Mouse (Mus musculus): ENCODE results near the gene Atp6v1b1. TPM values are rescaled to one million over a fixed set of nuclear protein-coding genes. Genes with fewer than 3 reads are reported as not detected.

Atp6v1b1 gene
- polyA plus RNA-seq (2012; rRNA removed): 0.06 and 0.11 TPM in 2 replicates

- DNase-seq (ENCODE audit: extremely low spot score in 1 of 2, low spot score in 1 of 2): no peak
Measured at GRCm38 (mm10) chr6:83742761-83743160, at the start of gene Atp6v1b1. TSS of gene Atp6v1b1 (plus strand) at chr6:83742990.

DNA sequence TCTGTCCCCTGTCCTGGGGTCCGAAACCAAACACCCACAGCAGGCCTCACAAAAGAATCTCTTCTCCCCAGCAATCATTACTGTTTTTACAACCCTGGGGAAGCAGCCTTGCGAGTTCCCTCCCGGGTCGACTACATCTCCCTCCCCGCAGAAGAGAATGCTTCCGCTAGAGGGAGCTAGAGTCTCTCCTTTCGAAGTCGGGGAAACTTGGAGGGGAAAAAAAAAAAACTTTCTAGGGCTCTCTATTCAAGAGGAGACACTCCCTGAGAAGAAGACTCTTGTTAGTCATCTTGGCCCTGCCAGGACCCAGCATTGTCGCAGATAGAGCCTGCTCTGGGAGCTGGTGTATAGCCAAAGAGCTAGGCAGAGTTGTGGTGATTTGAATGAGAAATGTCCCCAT is 49.0 kb upstream of the Atp6v1b1 start:
- DNase-seq (ENCODE audit: extremely low spot score in 1 of 2, low spot score in 1 of 2): peak in 1 of 2 experiments; percentile 71

DNA sequence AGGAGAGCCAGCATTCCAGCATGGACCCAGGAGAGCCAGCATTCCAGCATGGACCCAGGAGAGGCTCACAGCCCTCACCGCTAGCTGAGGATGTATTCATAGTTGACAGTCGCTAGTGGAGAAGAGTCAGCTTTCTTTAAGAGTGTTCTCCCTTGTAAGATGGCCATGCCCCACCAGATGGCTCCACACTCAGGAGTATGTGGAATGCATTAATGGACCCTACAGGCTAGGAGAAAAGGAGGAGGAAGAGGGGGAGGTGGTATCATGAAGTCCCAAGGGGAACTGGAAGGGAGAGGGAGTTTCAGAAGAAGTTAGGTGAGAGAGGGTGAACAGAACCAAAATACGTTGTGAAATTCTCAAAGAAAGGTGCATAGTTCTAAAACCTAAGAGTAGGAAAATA is 47.1 kb upstream of the Atp6v1b1 start:
- DNase-seq (ENCODE audit: extremely low spot score in 1 of 2, low spot score in 1 of 2): no peak

GRCm38 (mm10) chr6:83696684-83697083 is 46.1 kb upstream of the Atp6v1b1 start:
- DNase-seq (ENCODE audit: extremely low spot score in 1 of 2, low spot score in 1 of 2): no peak

DNA sequence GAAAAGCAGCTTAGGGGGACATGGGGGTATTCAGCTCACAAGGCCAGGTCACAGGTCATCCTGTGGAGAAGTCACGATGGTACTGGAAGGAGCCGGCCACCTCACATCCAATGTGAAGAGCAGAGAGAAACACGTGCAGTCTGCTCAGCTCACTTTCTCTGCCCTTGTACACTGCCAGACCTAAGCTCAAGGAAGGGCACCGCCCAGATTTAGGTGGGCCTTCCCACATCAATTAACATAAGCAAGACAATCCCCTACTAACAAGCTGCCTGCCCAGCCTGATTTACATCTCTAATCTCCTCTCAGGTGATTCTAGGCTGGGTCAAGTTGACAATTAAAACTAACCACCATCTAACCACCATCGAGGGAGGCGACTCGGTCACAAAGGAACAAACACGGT is 44.9 kb upstream of the Atp6v1b1 start:
- DNase-seq (ENCODE audit: extremely low spot score in 1 of 2, low spot score in 1 of 2): no peak

- DNase-seq (ENCODE audit: extremely low spot score in 1 of 2, low spot score in 1 of 2): no peak
Measured at GRCm38 (mm10) chr6:83699971-83700370, 42.8 kb upstream of the Atp6v1b1 start.

DNA sequence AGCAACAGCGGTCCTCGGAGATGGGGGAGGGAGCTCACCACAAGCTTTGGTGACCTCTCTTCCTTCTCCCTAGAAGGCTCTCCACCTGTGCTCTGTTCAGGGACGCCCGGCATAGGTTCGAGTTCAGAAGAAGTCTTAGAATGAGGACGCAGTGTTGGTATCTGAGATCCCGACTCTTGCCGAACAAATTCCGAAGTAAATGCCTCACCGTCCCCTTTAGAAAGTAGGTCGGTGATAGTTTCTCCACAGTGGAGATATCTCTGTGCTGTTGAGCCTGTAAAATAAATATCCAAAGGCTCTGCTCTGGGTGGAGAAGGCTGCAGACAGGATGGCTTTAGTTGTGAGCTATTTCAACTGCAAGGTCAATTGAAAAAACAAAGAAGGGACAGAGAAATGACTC is 41.8 kb upstream of the Atp6v1b1 start:
- no peak for DNase-seq (ENCODE audit: extremely low spot score in 1 of 2, low spot score in 1 of 2)

DNA sequence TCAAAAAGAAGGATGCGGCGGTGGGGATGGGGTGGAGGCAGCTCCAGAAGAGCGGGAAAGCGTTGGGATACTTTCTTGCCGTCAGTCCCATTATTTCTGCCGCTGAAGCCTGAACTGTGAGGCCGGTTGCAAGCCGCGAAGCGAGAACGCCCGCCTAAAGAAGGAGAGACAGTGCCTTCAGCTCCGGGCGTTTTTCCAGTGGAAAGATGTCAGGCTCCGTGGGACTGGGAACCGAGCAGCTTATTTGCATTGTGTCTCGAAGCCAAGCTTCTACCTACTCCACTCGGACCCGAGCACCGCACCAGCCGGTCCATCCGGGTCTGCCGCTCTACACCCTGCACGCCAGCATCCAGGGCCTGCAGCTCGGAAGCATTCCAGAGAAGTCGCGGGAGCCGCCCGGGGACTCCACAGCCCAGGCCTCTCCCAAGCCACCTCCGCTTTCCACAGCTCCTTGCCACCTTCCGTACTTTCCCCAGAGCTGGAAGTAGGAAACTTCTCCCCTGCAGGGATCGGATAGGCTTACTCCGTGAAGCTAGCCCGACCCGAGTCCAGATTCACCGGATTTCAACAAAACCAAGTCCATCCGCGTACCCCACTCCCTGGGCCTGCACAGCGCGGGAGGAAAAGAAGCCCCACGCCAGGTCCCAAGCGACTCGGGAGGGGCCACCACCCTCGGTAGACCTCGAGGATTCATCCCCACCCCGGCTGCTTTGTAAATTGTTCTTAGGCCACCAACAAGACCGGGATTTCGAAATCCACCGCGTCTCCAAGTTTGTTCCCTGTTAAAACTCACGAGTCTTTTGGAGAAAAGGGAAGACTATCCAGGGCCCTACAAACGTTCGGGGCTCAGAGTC is 40.4 kb upstream of the Atp6v1b1 start:
- no peak for DNase-seq (ENCODE audit: extremely low spot score in 1 of 2, low spot score in 1 of 2)

- no peak for DNase-seq (ENCODE audit: extremely low spot score in 1 of 2, low spot score in 1 of 2)
Measured at GRCm38 (mm10) chr6:83703000-83703721, 39.6 kb upstream of the Atp6v1b1 start.

DNA sequence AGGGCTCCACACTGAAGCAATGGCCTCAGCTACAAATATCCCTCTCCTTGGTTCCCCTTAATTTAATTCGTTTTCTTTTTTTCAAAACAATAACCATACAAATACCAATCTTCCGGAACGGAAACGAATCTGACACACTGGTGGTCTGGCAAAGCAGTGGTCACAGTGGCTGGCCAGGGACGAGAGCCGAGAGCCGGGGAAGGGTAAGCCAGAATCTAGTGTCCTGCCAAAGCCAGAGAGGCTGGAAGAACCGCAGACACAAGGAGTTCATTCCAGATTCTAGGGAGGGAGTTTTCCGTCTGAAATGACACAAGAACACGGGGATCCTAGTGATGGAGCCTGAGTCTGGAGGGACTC is 39.1 kb upstream of the Atp6v1b1 start:
- DNase-seq (ENCODE audit: extremely low spot score in 1 of 2, low spot score in 1 of 2): no peak

DNA sequence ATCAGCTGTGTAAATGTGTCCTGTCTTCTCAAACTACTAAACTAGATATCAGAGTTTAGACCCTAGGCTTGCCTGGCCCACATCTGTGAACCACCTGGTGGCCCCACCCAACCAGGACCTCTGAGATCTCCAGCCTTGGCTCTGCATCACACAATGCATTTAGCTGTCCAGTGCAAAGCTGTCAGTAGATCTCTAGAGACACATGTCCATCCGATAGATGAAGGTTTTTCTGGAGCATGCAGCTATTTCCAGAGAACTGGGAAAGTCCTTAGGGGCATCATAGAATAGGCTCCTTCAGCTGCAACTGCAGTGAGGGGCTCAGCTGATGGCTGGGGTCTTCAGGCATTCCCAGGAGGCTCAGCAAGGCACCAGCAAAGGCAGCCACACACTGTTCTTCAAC is 38.5 kb upstream of the Atp6v1b1 start:
- no peak for DNase-seq (ENCODE audit: extremely low spot score in 1 of 2, low spot score in 1 of 2)

DNA sequence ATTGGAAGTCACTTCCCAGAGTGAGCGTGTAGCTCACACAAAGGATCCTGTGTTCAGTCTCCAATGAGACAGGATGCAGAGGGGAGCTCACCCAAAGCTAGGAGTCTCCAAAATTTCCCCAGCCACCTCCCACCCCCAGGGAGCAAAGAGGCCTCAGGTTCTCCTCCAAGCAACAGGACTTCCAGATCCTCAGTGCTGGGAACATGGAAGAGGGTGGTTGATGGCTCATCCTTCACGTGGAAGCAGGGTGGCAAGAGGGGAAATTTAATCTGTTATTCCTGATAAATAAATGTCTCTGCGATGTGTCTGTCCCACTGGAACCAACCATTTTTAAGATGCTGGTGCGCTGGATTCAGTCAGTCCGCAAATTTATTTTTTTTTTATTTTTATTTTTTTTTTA is 38.1 kb upstream of the Atp6v1b1 start:
- DNase-seq (ENCODE audit: extremely low spot score in 1 of 2, low spot score in 1 of 2): no peak

DNA sequence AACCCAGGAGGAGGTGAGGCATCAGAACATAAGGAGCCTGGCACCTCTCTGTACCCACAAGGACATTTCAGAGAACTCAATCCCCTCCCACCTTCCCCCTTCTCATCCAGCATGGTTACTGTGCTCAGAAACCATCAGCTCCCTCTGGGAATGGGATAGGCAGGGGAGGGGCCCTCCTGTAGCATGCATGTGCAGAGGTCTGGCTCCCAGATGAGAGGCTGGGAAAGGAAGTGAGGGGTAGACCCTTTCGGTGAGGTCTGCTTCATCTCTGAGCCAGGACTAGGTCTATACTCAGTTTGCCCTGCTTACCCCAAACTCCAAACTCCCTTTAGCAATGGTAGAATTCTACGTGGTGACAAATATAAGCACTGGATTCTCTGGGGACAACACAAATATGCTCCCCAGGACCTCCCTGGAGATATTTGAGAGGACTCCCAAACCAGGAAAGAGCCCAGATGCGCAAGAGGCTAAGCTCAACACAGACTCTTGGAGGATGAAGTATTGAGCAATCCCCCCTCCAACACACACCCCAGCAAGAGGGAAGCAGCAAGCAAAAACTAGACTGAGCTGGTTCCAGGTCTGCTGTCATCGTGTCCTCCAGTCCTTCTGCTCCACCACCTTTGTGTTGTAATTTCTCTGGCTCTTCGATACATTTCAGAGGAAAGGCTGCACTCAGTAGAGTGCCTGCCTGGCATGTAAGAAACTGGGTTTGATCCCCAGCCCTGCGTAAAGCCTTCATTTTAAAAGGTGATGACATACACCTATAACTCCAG is 34.9 kb upstream of the Atp6v1b1 start:
- no peak for DNase-seq (ENCODE audit: extremely low spot score in 1 of 2, low spot score in 1 of 2)

DNA sequence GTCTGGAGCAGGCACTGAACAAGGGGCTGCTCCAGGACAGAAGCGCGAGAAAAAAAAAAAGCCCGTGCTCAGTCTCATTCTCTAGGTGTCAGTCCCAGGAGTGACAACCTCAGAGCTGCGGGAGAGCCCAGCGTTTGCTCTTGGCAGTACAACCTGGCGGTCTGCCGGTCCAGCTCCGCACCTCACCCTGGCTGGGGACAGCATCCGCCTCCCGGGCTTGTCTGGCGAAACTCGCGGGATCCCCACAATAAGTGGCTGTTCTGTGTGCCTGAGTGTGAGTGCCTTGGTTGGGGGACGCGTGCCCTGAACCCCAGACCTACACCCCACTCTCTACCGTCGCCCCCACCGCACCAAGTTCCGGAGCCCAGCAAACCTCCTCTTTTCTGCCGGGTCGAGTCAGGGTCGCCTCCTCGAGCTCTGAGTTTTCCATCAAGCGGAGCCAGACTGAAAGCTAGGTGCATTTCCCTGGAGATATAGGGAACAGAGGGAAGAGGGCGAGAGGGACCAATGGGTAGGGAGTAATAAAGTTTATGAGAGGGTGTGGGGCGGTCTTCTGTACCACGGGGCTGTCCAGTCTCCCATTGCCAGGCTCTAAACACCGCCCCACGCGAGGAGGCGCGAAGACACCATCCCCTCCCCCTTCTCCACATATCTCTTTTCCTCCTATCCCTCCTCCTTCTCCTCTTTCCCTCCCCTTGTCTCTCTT is 32.3 kb upstream of the Atp6v1b1 start:
- no peak for DNase-seq (ENCODE audit: extremely low spot score in 1 of 2, low spot score in 1 of 2)

DNA sequence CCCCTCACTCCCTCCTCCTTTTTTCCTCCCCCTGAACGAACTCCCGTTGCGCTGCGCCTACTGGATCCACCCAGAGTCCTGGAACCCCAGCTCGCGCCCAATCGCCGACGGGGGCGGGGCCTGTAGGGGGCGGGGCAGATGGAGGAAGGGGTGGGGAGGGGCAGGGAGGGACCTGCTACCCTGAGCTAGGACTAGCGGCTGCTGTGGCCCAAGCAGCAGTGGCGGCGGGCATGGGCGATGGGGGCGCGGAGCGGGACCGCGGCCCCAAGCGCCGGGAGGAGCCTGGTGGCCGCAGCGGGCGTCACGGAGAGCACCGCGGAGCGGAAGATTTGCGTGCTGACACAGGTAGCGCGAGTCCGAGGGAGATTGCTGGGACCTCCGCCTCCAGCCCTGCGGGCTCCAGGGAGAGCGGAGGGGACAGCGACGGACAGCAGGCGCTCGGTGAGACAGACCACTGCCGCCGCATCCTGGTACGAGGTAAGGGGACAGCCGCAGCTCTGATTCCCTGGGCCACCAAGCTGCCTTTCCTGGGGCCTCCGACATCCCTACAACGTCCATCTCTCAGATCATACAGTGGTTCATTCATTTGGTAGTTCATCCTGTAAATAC is 31.6 kb upstream of the Atp6v1b1 start, which contains the start of gene Vax2:
Vax2 (plus strand) TSS at position 198 of the 609 bp plus-strand sequence.
- no peak for DNase-seq (ENCODE audit: extremely low spot score in 1 of 2, low spot score in 1 of 2)

GRCm38 (mm10) chr6:83711725-83712475 is 30.9 kb upstream of the Atp6v1b1 start:
- DNase-seq (ENCODE audit: extremely low spot score in 1 of 2, low spot score in 1 of 2): no peak

DNA sequence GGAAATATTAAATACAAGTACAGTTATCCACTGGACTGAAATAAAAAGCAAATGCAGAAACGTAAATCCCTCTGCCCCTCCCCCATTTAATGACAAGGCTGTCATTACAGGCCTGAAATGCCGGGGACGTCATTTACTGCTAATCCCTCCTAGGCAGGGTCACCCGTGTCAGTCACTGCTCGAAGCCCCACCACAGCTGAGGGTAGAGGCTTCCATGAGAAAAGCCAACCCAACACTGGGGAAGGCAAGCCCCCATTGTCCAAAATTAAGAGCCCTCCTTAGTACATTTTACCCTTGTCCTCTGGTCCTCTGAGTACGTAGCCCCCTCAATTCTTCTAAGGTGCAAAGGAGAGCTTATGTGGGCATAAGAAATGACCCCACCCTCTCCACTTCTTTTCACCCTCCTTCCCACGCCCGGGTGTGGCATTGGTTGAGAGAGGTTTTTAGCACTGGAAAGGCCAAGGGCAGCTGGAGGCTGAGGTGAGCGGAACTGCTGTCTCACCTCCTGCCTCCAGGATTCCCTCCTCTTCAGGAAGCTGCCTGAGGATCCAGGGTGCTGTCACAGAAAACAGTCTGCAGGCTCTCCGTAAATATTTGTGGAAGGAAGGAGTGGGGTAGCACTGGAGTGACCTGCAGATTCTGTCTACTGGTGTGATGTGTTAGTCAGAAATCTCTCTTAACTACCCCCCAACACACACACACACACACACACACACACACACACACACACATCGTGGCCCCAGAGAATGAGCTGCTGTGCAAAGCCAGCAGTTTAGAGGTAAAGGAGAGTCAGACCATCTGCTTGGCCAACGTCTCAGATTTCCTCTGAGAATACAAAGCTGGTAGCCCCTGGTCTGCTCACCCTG is 29.3 kb upstream of the Atp6v1b1 start:
- DNase-seq (ENCODE audit: extremely low spot score in 1 of 2, low spot score in 1 of 2): no peak
